Mouse (Mus musculus): Measurements from ENCODE around the gene Lpcat3. TPM values are rescaled to one million over a fixed set of nuclear protein-coding genes. Genes with fewer than 3 reads are reported as not detected.

Lpcat3 gene
- 10 to 100 TPM; 40.9 to 54.4 TPM for total RNA-seq (2023)

GRCm38 (mm10) chr6:124662477-124663423 lies at the start of gene Lpcat3:
TSS of gene Lpcat3 (plus strand) at chr6:124663027.

DNA sequence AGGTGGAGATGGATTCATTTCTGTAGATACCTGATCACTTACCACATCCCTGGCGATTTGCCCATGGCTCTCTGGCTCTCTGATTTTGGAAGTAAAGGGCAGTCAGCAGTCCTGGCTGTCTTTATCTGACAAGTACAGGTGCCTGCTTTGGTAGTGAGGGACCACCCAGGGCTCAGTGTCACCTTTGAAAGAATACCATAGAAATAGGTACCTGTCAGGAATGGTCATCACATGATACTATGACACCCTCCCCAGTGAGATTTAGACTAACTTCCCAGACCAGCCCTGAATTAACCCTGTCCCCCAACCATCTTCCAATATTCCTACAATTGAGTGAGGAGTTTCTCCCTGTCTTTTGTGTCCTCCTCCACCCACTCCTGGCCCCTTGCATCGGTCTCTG lies 26.8 kb upstream of the Lpcat3 start, which contains the start of gene C1s2:
Gene C1s2, minus strand, starts transcription at position 101 of the 400 bp plus-strand sequence.

GRCm38 (mm10) chr6:124711824-124712782 lies 49.3 kb downstream of the Lpcat3 start, which contains the start of the genes Emg1 and Phb2:
TSS of gene Emg1 (minus strand) at chr6:124712178.
TSS of gene Phb2 (plus strand) at chr6:124712336.

GRCm38 (mm10) chr6:124738511-124739023 lies 75.7 kb downstream of the Lpcat3 start, which contains the start of gene Ptpn6:
TSS of gene Ptpn6 (minus strand) at chr6:124738714.

DNA sequence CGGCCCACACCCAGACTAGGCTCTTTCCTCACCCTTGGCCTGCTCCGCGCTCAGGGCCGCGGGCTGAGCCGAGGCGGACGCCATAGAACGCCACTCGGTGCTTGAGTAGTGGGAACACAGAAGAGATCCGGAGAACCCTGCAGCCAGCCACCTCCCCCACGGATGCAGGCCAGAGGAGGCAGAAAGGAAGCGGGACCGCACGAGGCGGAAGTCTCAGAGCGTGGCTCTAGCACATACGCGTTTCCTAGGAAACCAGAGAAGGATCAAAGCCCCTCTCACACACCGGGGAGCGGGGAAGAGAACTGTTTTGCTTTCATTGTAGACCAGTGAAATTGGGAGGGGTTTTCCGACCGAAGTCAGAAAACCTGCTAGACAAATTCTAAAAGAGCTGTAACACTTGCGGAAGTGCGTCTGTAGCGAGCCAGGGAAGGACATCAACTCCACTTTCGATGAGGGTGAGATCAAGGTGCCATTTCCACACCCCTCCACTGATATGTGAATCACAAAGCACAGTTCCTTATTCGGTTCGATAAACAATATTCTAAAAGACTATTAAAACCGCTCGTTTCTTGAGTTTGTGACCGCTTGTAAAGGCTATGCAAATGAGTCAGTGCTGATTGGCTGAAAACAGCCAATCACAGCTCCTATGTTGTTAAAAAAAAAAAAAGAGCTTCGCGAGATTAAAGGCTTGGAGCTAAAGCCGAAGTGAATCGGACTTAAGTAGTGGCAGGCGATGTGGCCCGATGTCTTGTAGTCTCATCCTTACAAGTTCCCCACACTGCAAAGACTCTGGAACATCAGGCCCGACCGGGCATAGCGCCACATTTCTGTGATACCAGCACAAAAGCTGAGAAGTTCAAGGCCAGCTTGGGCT lies 78.3 kb downstream of the Lpcat3 start, which contains the start of gene Grcc10:
Gene Grcc10, minus strand, starts transcription at position 487 of the 874 bp plus-strand sequence.

Other genes with a start within 250 kb of the Lpcat3 start
- gene Pex5, start 248.0 kb upstream of the Lpcat3 start, total RNA-seq (2023), result 10 to 100 TPM; 39.0 to 39.5 TPM
- gene Clstn3, start 198.2 kb upstream of the Lpcat3 start, total RNA-seq (2023), result 1 to 10 TPM in 1 of 2 experiments, under 1 TPM in 1; 0.79 to 1.1 TPM
- gene C1rl, start 169.9 kb upstream of the Lpcat3 start, total RNA-seq (2023), result 1 to 10 TPM; 7.1 to 9.7 TPM
- gene C1ra, start 150.6 kb upstream of the Lpcat3 start, total RNA-seq (2023), result 1 to 10 TPM; 5.0 to 6.0 TPM
- 1 to 10 TPM; 1.1 to 1.4 TPM for gene C1s1, start 120.7 kb upstream of the Lpcat3 start, total RNA-seq (2023)
- gene C1rb, start 92.7 kb upstream of the Lpcat3 start, total RNA-seq (2023), result 1 to 10 TPM in 1 of 2 experiments, under 1 TPM in 1; 0.84 to 1.1 TPM
- gene C1s2, start 26.9 kb upstream of the Lpcat3 start, total RNA-seq (2023), result not detected
- 10 to 100 TPM; 71.1 to 73.2 TPM for gene Emg1, start 49.2 kb downstream of the Lpcat3 start, total RNA-seq (2023)
- 100 to 1,000 TPM; 147 to 165 TPM for gene Phb2, start 49.3 kb downstream of the Lpcat3 start, total RNA-seq (2023)
- 100 to 1,000 TPM; 496 to 510 TPM for gene Ptpn6, start 75.7 kb downstream of the Lpcat3 start, total RNA-seq (2023)
- gene Grcc10, start 78.3 kb downstream of the Lpcat3 start, total RNA-seq (2023), result 100 to 1,000 TPM; 177 to 186 TPM
- gene Gm45234, start 93.0 kb downstream of the Lpcat3 start, total RNA-seq (2023), result not detected
- 10 to 100 TPM; 23.7 to 25.1 TPM for gene Atn1, start 93.5 kb downstream of the Lpcat3 start, total RNA-seq (2023)
- 1 to 10 TPM; 1.9 to 2.6 TPM for gene Eno2, start 106.6 kb downstream of the Lpcat3 start, total RNA-seq (2023)
- not detected for gene Lrrc23, start 116.7 kb downstream of the Lpcat3 start, total RNA-seq (2023)
- gene Spsb2, start 145.6 kb downstream of the Lpcat3 start, total RNA-seq (2023), result 10 to 100 TPM; 20.4 to 20.7 TPM
- gene Tpi1, start 151.3 kb downstream of the Lpcat3 start, total RNA-seq (2023), result 100 to 1,000 TPM; 110 to 111 TPM
- 10 to 100 TPM; 58.5 to 64.1 TPM for gene Usp5, start 166.5 kb downstream of the Lpcat3 start, total RNA-seq (2023)
- 1 to 10 TPM; 1.2 to 3.8 TPM for gene Cdca3, start 166.5 kb downstream of the Lpcat3 start, total RNA-seq (2023)
- gene Gnb3, start 177.2 kb downstream of the Lpcat3 start, total RNA-seq (2023), result not detected
- 1 to 10 TPM; 2.0 to 4.1 TPM for gene P3h3, start 194.7 kb downstream of the Lpcat3 start, total RNA-seq (2023)
- gene Gpr162, start 201.0 kb downstream of the Lpcat3 start, total RNA-seq (2023), result 1 to 10 TPM; 1.8 to 2.3 TPM
- gene Cd4, start 225.2 kb downstream of the Lpcat3 start, total RNA-seq (2023), result 10 to 100 TPM; 15.6 to 17.2 TPM
- gene Lag3, start 248.7 kb downstream of the Lpcat3 start, total RNA-seq (2023), result 1 to 10 TPM; 5.9 to 8.7 TPM

Measured in monocyte, adult 59 days (primary cell).